Mouse (Mus musculus) bone marrow macrophage, adult 2 months (primary cell): ENCODE data around the gene Gja5.
"Not testable (repeated sequence)": the region's sequence is repeated elsewhere in the genome, so short reads cannot be mapped to it uniquely, and the experiment has no call there.

Source experiments
- CTCF ChIP-seq: IDR thresholded peaks from 2 replicates; pipeline ENCODE4 v1.5.1; 2012; ENCODE audit warnings: low read depth, mild to moderate bottlenecking, low read length, moderate library complexity
- POLR2A ChIP-seq: IDR thresholded peaks from 2 replicates; pipeline ENCODE4 v1.6.1; 2012; ENCODE audit warnings: mild to moderate bottlenecking, low read depth, low read length, borderline replicate concordance

DNA sequence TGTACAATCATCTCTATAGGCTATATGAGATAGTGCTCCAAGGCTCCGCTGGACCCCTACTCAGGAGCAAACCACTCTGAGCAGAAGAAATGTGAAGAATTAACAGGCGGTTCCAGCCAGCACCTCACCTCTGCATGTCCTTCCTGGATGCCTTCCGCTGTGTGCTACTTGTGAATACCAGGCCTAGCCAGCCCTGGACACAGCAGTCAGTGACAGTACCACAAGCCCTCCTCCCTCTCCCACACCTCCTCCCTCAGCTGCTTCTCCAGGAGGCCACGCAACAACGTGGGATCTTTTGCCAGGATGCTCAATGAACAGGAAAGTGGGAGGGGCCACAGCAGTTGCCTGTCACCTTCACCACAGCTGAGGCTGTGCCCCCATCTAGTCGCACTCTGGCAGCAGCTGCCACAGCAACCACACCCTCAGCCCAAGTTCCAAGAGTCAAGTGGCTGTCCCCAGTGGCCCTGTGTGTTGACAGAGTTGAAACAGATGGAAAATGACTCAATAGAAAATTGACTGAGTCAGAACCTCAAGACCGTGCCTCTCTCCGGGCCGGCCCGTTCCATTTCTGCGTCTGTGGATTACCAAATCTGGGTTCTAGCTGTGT lies 171.4 kb downstream of the Gja5 start:
- not testable (repeated sequence) for TF ChIP-seq POLR2A, CTCF
